Mouse (Mus musculus): Measurements from ENCODE around the gene Eif2ak4.

GRCm38 (mm10) chr2:118491281-118491731, 102.9 kb downstream of the Eif2ak4 start:
- TF ChIP-seq CTCF (conservative IDR thresholded peaks at IDR 0.05; ENCODE audit: low read length), result no peak
- no peak for TF ChIP-seq POU5F1 (IDR thresholded peaks at IDR 0.05; ENCODE audit: borderline replicate concordance, low read length)
- no peak for TF ChIP-seq NANOG (IDR thresholded peaks at IDR 0.05; ENCODE audit: borderline replicate concordance, low read length)
